Mouse (Mus musculus) G1E (cell line): ENCODE data around the gene Suz12.

ENCODE experiments used
- CTCF ChIP-seq: IDR thresholded peaks from 2 replicates; pipeline ENCODE4 v1.5.1; 2012; ENCODE audit warnings: low read depth, low read length, inconsistent platforms, mixed read lengths
- POLR2AphosphoS5 ChIP-seq: IDR thresholded peaks from 2 replicates; pipeline ENCODE4 v1.6.1; 2012; ENCODE audit warnings: low read depth, low read length, inconsistent platforms; ENCODE audit not compliant: insufficient replicate concordance
- TAL1 ChIP-seq: conservative IDR thresholded peaks from 2 replicates; pipeline ENCODE4 v1.6.1; 2012; ENCODE audit warnings: low read depth, low read length, inconsistent platforms, mixed read lengths

- TF ChIP-seq CTCF (no peak), POLR2AphosphoS5 (no peak), TAL1 (no peak)
These were observed 28.4 kb downstream of the Suz12 start for GRCm38 (mm10) chr11:80021306-80021705.
